Mouse (Mus musculus): ENCODE results near the gene Lbhd2. TPM values are rescaled to one million over a fixed set of nuclear protein-coding genes. Genes with fewer than 3 reads are reported as not detected.

Lbhd2 gene
- polyA plus RNA-seq, 1 experiment from 2014 or later, result 1.4 TPM

DNA sequence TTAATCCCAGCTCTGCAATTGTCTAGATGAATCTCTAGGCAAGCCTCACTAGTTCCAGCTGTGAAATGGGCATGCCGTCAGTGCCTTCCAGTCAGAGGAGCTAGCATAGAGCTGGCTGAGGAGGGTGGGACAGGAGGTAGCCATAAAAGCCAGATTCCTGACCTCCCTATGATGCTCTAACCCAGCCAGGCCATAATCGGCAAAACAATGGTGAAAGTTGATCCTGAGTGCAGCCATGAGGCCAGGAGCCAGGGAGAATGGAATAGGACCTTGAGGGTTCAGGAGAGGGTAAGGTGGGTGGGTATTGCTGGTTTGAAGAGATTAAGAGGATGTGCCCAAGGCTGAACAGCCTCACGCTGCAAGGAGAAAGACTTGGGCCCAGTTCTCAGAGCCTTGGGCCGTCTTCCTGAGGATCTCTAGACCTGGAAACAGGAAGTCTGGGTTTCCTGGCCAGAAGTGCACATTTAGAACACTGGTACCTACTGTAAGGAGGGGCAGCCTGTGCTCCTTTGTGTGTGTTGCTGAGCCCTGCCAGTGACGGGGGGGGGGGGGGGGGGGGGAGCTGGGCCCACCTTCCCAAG, 26.2 kb downstream of the Lbhd2 start:
- Histone ChIP-seq H3K4me1 (ENCODE audit: control insufficient read depth, insufficient read depth, low read length) (peaks cover 45% of the 10 kb centered on the region), H3K9ac (ENCODE audit: low read length) (no peak overlapping the region), H3K27me3 (ENCODE audit: control insufficient read depth, insufficient read depth, low read length) (peaks cover 36% of the 10 kb centered on the region), H3K4me3 (ENCODE audit: low read length) (no peak overlapping the region), H3K4me2 (ENCODE audit: low read depth, low read length) (no peak overlapping the region), H3K36me3 (ENCODE audit: control insufficient read depth, insufficient read depth) (no peaks in the 10 kb centered on the region), H3K9me3 (replicated peaks; ENCODE audit: control insufficient read depth, low read length) (no peaks in the 10 kb centered on the region), H3K27ac (ENCODE audit: low read length) (peak overlapping the region; percentile 74)
- 74% methylated on average over 4 of the region's 5 CpGs for WGBS
- no peak for ATAC-seq (replicated peaks; ENCODE audit: extremely low read depth, insufficient read depth, low FRiP score)

- Histone ChIP-seq H3K9ac (ENCODE audit: low read length) (no peak overlapping the region), H3K4me1 (ENCODE audit: control insufficient read depth, insufficient read depth, low read length) (peaks cover 36% of the 10 kb centered on the region)
- 39% methylated on average over 7 of the region's 7 CpGs for WGBS
These were observed 27.6 kb downstream of the Lbhd2 start for GRCm38 (mm10) chr12:111434164-111434744.

DNA sequence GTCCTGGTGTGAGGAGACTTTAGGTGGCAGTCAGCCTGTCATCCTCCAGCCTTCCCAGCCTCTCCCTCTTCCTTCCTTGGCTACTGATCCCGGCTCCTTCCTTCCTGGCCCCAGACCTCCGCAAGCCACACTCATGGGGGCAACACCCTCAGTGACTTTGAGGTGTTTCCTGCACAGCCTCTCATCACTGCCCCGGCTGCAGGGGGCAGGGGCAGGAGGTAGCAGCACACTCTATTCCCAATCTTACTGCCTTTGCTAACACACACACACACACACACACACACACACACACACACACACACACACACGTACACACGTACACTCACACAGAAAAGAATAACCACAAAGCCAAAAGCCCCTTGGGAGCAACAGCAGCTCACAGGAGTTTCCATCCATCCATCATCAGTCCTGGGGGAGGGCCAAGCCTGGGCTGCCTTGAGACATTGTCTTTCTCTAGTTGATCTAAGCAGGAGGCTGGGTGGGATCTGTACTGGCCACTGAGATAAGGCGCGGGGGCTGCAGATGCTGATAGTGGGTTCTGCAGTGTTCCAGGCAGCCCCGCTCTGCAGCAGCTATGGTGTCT, 28.2 kb downstream of the Lbhd2 start:
- H3K4me2 ChIP-seq (ENCODE audit: low read depth, low read length), result no peak overlapping the region
- 21% methylated on average over 8 of the region's 8 CpGs for WGBS

More at GRCm38 (mm10) chr12:111434164-111434744, 27.6 kb downstream of the Lbhd2 start:
- no peak for ATAC-seq (replicated peaks; ENCODE audit: extremely low read depth, insufficient read depth, low FRiP score)
- Histone ChIP-seq H3K9me3 (replicated peaks; ENCODE audit: control insufficient read depth, low read length) (no peaks in the 10 kb centered on the region), H3K4me2 (ENCODE audit: low read depth, low read length) (no peak overlapping the region), H3K27me3 (ENCODE audit: control insufficient read depth, insufficient read depth, low read length) (peaks cover 27% of the 10 kb centered on the region), H3K4me3 (ENCODE audit: low read length) (no peak overlapping the region), H3K36me3 (ENCODE audit: control insufficient read depth, insufficient read depth) (no peaks in the 10 kb centered on the region), H3K27ac (ENCODE audit: low read length) (peak overlapping the region; percentile 10)

GRCm38 (mm10) chr12:111436170-111436569, 29.6 kb downstream of the Lbhd2 start:
- Histone ChIP-seq H3K36me3 (ENCODE audit: control insufficient read depth, insufficient read depth) (no peaks in the 10 kb centered on the region), H3K4me1 (ENCODE audit: control insufficient read depth, insufficient read depth, low read length) (peaks cover 21% of the 10 kb centered on the region), H3K27ac (ENCODE audit: low read length) (no peak overlapping the region), H3K27me3 (ENCODE audit: control insufficient read depth, insufficient read depth, low read length) (peaks cover 25% of the 10 kb centered on the region), H3K4me2 (ENCODE audit: low read depth, low read length) (no peak overlapping the region), H3K9ac (ENCODE audit: low read length) (no peak overlapping the region), H3K4me3 (ENCODE audit: low read length) (no peak overlapping the region), H3K9me3 (replicated peaks; ENCODE audit: control insufficient read depth, low read length) (no peaks in the 10 kb centered on the region)
- WGBS, result 73% methylated on average over 3 of the region's 3 CpGs
- no peak for ATAC-seq (replicated peaks; ENCODE audit: extremely low read depth, insufficient read depth, low FRiP score)

More for the DNA sequence above, 28.2 kb downstream of the Lbhd2 start:
- peak; percentile 38 for ATAC-seq (replicated peaks; ENCODE audit: extremely low read depth, insufficient read depth, low FRiP score)
- peaks cover 28% of the 10 kb centered on the region for H3K27me3 ChIP-seq (ENCODE audit: control insufficient read depth, insufficient read depth, low read length)
- H3K36me3 ChIP-seq (ENCODE audit: control insufficient read depth, insufficient read depth), result no peaks in the 10 kb centered on the region
- peaks cover 35% of the 10 kb centered on the region for H3K4me1 ChIP-seq (ENCODE audit: control insufficient read depth, insufficient read depth, low read length)
- no peak overlapping the region for H3K4me3 ChIP-seq (ENCODE audit: low read length)
- no peaks in the 10 kb centered on the region for H3K9me3 ChIP-seq (replicated peaks; ENCODE audit: control insufficient read depth, low read length)
- H3K9ac ChIP-seq (ENCODE audit: low read length), result no peak overlapping the region
- peak overlapping the region; percentile 10 for H3K27ac ChIP-seq (ENCODE audit: low read length)

- no peak overlapping the region for H3K27ac ChIP-seq (ENCODE audit: low read length)
- no peak overlapping the region for H3K4me3 ChIP-seq (ENCODE audit: low read length)
- no peaks in the 10 kb centered on the region for H3K9me3 ChIP-seq (replicated peaks; ENCODE audit: control insufficient read depth, low read length)
- H3K27me3 ChIP-seq (ENCODE audit: control insufficient read depth, insufficient read depth, low read length), result peaks cover 23% of the 10 kb centered on the region
- peaks cover 17% of the 10 kb centered on the region for H3K4me1 ChIP-seq (ENCODE audit: control insufficient read depth, insufficient read depth, low read length)
- ATAC-seq (replicated peaks; ENCODE audit: extremely low read depth, insufficient read depth, low FRiP score), result 0 out of 2 replicates have a peak, but pooled peaks have one; percentile 8
- no peak overlapping the region for H3K9ac ChIP-seq (ENCODE audit: low read length)
- no peaks in the 10 kb centered on the region for H3K36me3 ChIP-seq (ENCODE audit: control insufficient read depth, insufficient read depth)
- no peak overlapping the region for H3K4me2 ChIP-seq (ENCODE audit: low read depth, low read length)
- WGBS, result 45% methylated on average over 8 of the region's 8 CpGs
These were observed 30.0 kb downstream of the Lbhd2 start for GRCm38 (mm10) chr12:111436640-111437039.

- H3K36me3 ChIP-seq (ENCODE audit: control insufficient read depth, insufficient read depth), result no peaks in the 10 kb centered on the region
- H3K9me3 ChIP-seq (replicated peaks; ENCODE audit: control insufficient read depth, low read length), result no peaks in the 10 kb centered on the region
- ATAC-seq (replicated peaks; ENCODE audit: extremely low read depth, insufficient read depth, low FRiP score), result no peak
- peaks cover 15% of the 10 kb centered on the region for H3K4me1 ChIP-seq (ENCODE audit: control insufficient read depth, insufficient read depth, low read length)
- WGBS, result 64% methylated on average over 5 of the region's 5 CpGs
- no peak overlapping the region for H3K9ac ChIP-seq (ENCODE audit: low read length)
- peaks cover 24% of the 10 kb centered on the region for H3K27me3 ChIP-seq (ENCODE audit: control insufficient read depth, insufficient read depth, low read length)
- no peak overlapping the region for H3K4me3 ChIP-seq (ENCODE audit: low read length)
- no peak overlapping the region for H3K27ac ChIP-seq (ENCODE audit: low read length)
- no peak overlapping the region for H3K4me2 ChIP-seq (ENCODE audit: low read depth, low read length)
These were observed 30.8 kb downstream of the Lbhd2 start for GRCm38 (mm10) chr12:111437222-111437900.

DNA sequence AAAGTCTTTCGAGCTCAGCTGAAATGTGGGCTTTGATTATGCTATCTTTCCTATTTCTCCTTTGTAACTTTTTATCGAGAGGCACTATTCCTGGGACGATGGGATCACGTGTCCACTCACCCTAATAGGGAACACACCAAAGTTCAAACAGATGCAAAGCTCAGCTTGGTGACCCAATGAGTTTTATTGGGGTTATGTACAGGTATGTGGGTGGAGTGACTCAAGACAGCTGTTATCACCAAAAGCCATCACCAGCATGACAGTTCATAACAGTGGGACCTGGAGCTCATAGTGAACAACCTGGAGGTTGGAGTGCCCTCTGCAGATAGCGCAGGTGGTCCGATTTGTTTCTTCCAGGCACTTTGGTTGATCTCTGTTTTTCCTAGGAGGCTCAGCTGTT, 32.2 kb downstream of the Lbhd2 start:
- no peak for ATAC-seq (replicated peaks; ENCODE audit: extremely low read depth, insufficient read depth, low FRiP score)
- Histone ChIP-seq H3K36me3 (ENCODE audit: control insufficient read depth, insufficient read depth) (no peaks in the 10 kb centered on the region), H3K4me1 (ENCODE audit: control insufficient read depth, insufficient read depth, low read length) (peaks cover 20% of the 10 kb centered on the region), H3K4me2 (ENCODE audit: low read depth, low read length) (no peak overlapping the region), H3K27ac (ENCODE audit: low read length) (no peak overlapping the region), H3K4me3 (ENCODE audit: low read length) (no peak overlapping the region), H3K9me3 (replicated peaks; ENCODE audit: control insufficient read depth, low read length) (no peaks in the 10 kb centered on the region), H3K9ac (ENCODE audit: low read length) (no peak overlapping the region), H3K27me3 (ENCODE audit: control insufficient read depth, insufficient read depth, low read length) (peaks cover 32% of the 10 kb centered on the region)
- 81% methylated on average over 6 of the region's 6 CpGs for WGBS

- Histone ChIP-seq H3K4me3 (ENCODE audit: low read length) (no peak overlapping the region), H3K4me1 (ENCODE audit: control insufficient read depth, insufficient read depth, low read length) (peaks cover 17% of the 10 kb centered on the region), H3K9me3 (replicated peaks; ENCODE audit: control insufficient read depth, low read length) (no peaks in the 10 kb centered on the region), H3K9ac (ENCODE audit: low read length) (no peak overlapping the region), H3K36me3 (ENCODE audit: control insufficient read depth, insufficient read depth) (no peaks in the 10 kb centered on the region), H3K27me3 (ENCODE audit: control insufficient read depth, insufficient read depth, low read length) (peaks cover 47% of the 10 kb centered on the region), H3K4me2 (ENCODE audit: low read depth, low read length) (no peak overlapping the region), H3K27ac (ENCODE audit: low read length) (no peak overlapping the region)
- no peak for ATAC-seq (replicated peaks; ENCODE audit: extremely low read depth, insufficient read depth, low FRiP score)
- WGBS, result 88% methylated on average over 9 of the region's 9 CpGs
These were observed 34.2 kb downstream of the Lbhd2 start for GRCm38 (mm10) chr12:111440701-111441373.

Measured in heart, embryonic 16.5 days (tissue).